Mouse (Mus musculus): ENCODE results near the gene Themis3. TPM values are rescaled to one million over a fixed set of nuclear protein-coding genes. Genes with fewer than 3 reads are reported as not detected.

Themis3 gene
- not detected in 2 replicates for polyA plus RNA-seq (2014; fragmentation: Nextera tagmentation; extraction: Ambion mirVana)

DNA sequence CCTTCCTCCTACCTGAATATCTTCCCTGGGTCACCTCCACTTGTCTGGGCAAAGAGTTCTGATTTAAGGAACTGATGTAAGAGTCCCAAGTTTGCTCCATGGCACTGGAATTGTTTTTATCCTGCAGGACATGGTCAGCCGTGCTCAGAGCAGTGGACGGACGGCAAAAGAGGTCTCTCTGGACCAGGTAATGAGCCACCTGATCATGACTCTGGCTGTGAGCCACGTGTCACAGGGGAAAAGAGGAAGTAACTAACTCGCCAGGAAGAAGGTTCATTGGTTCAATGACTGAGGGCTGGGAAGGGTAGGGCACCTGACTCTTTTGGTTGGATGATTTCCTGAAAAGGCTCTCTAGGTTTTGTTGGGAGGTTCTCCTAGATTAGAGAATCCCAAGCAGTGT, at the start of gene Themis3:
Gene Themis3 (minus strand): TSS at position 187 of the 400 bp plus-strand sequence.
- Histone ChIP-seq H3K27ac (ENCODE audit: low read depth, low read length) (no peak within 1 kb of the TSS), H3K4me1 (replicated peaks; ENCODE audit: control insufficient read depth, insufficient read depth, low read length) (no peaks in the 10 kb centered on the region), H3K36me3 (ENCODE audit: control insufficient read depth, insufficient read depth, low read length) (no peaks in the 10 kb centered on the region), H3K4me2 (no peak within 1 kb of the TSS), H3K4me3 (ENCODE audit: low read depth, low read length) (no peak within 1 kb of the TSS), H3K9me3 (ENCODE audit: control insufficient read depth, low read length) (no peaks in the 10 kb centered on the region), H3K27me3 (replicated peaks; ENCODE audit: control insufficient read depth, insufficient read depth, low read length) (no peaks in the 10 kb centered on the region), H3K9ac (ENCODE audit: low read depth, low read length) (no peak within 1 kb of the TSS)
- ATAC-seq (replicated peaks; ENCODE audit: low FRiP score) (no peak), DNase-seq (ENCODE audit: low spot score) (no peak)
- WGBS: 53% methylated on average over 5 of the region's 5 CpGs

GRCm38 (mm10) chr17:66637951-66638722, 43.7 kb upstream of the Themis3 start:
- Histone ChIP-seq H3K4me3 (ENCODE audit: low read depth, low read length) (no peak overlapping the region), H3K4me2 (no peak overlapping the region), H3K36me3 (ENCODE audit: control insufficient read depth, insufficient read depth, low read length) (no peaks in the 10 kb centered on the region), H3K4me1 (replicated peaks; ENCODE audit: control insufficient read depth, insufficient read depth, low read length) (no peaks in the 10 kb centered on the region), H3K9me3 (ENCODE audit: control insufficient read depth, low read length) (no peaks in the 10 kb centered on the region), H3K9ac (ENCODE audit: low read depth, low read length) (no peak overlapping the region), H3K27ac (ENCODE audit: low read depth, low read length) (no peak overlapping the region), H3K27me3 (replicated peaks; ENCODE audit: control insufficient read depth, insufficient read depth, low read length) (no peaks in the 10 kb centered on the region)
- ATAC-seq (replicated peaks; ENCODE audit: low FRiP score): no peak
- 80% methylated on average over 7 of the region's 7 CpGs for WGBS
- no peak for DNase-seq (ENCODE audit: low spot score)

DNA sequence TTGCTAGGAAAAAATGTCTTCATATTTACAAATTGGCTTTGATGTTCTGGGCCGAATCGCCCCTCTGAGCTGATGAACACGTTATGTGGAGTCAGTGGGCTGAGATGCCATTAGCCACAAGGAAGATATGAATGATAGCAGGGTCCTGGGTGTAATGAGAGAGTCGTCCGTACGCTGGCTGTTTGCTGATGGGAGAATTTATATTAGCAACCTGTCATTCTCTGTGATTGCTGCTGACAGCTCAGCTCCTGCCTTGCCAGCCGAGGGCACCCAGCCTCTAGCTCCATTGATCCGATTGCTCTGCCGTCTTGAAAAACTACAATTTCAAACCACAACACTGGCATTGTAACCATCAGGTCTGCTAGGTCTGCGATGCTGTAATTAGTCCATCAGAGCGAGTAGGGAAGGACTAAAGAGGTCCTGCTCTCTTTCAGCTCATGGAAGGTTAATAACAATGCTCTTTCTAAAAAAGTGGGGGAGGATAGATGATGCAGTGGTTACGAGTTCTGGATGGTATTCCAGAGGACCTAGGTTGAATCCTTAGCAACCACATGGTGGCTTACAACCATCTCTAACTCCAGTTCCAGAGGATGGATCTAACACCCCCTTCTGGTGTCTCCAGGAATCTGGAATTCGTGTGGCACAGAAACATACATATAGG, 25.7 kb upstream of the Themis3 start:
- no peak overlapping the region for H3K4me2 ChIP-seq
- DNase-seq (ENCODE audit: low spot score) (no peak), ATAC-seq (replicated peaks; ENCODE audit: low FRiP score) (no peak)
- no peaks in the 10 kb centered on the region for H3K9me3 ChIP-seq (ENCODE audit: control insufficient read depth, low read length)
- no peak overlapping the region for H3K4me3 ChIP-seq (ENCODE audit: low read depth, low read length)
- H3K4me1 ChIP-seq (replicated peaks; ENCODE audit: control insufficient read depth, insufficient read depth, low read length): no peaks in the 10 kb centered on the region
- WGBS: 72% methylated on average over 13 of the region's 13 CpGs
- no peaks in the 10 kb centered on the region for H3K36me3 ChIP-seq (ENCODE audit: control insufficient read depth, insufficient read depth, low read length)
- H3K27me3 ChIP-seq (replicated peaks; ENCODE audit: control insufficient read depth, insufficient read depth, low read length): no peaks in the 10 kb centered on the region
- no peak overlapping the region for H3K9ac ChIP-seq (ENCODE audit: low read depth, low read length)
- no peak overlapping the region for H3K27ac ChIP-seq (ENCODE audit: low read depth, low read length)

DNA sequence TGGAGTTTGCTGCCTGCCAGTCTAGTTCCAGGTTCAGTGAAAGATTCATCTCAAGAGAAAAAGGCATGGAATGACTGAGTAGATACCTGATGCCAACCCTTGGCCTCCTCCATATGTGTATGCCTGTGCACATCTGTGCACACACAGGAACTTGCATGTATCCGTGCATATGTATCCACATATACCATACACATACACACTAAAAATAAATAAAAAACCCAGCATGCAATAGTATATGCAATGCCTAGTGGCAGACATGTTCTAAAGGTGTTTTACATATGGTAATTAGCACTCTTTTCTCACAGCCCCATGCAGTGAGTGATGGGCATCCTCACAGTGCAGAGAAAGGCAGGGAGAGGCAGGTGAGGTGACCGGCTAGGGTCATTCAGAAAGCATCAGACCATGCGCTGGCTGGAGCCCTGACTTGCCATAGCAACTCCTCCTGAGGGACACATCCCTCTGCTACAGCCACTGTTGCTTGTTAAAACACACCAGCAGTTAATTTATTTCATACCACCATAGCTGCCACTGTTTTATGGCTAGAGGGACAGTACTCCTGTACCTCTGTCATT, 24.9 kb upstream of the Themis3 start:
- no peak overlapping the region for H3K9ac ChIP-seq (ENCODE audit: low read depth, low read length)
- 85% methylated on average over 3 of the region's 3 CpGs for WGBS
- H3K27ac ChIP-seq (ENCODE audit: low read depth, low read length): no peak overlapping the region
- H3K4me1 ChIP-seq (replicated peaks; ENCODE audit: control insufficient read depth, insufficient read depth, low read length): no peaks in the 10 kb centered on the region
- H3K36me3 ChIP-seq (ENCODE audit: control insufficient read depth, insufficient read depth, low read length): no peaks in the 10 kb centered on the region
- DNase-seq (ENCODE audit: low spot score) (no peak), ATAC-seq (replicated peaks; ENCODE audit: low FRiP score) (no peak)
- H3K27me3 ChIP-seq (replicated peaks; ENCODE audit: control insufficient read depth, insufficient read depth, low read length): no peaks in the 10 kb centered on the region
- no peak overlapping the region for H3K4me2 ChIP-seq
- no peak overlapping the region for H3K4me3 ChIP-seq (ENCODE audit: low read depth, low read length)
- H3K9me3 ChIP-seq (ENCODE audit: control insufficient read depth, low read length): no peaks in the 10 kb centered on the region

- Histone ChIP-seq H3K36me3 (ENCODE audit: control insufficient read depth, insufficient read depth, low read length) (no peaks in the 10 kb centered on the region), H3K9me3 (ENCODE audit: control insufficient read depth, low read length) (no peaks in the 10 kb centered on the region), H3K27ac (ENCODE audit: low read depth, low read length) (no peak overlapping the region), H3K9ac (ENCODE audit: low read depth, low read length) (no peak overlapping the region), H3K4me3 (ENCODE audit: low read depth, low read length) (no peak overlapping the region), H3K4me1 (replicated peaks; ENCODE audit: control insufficient read depth, insufficient read depth, low read length) (no peaks in the 10 kb centered on the region), H3K27me3 (replicated peaks; ENCODE audit: control insufficient read depth, insufficient read depth, low read length) (no peaks in the 10 kb centered on the region), H3K4me2 (no peak overlapping the region)
- DNase-seq (ENCODE audit: low spot score) (no peak), ATAC-seq (replicated peaks; ENCODE audit: low FRiP score) (no peak)
Observed at GRCm38 (mm10) chr17:66610032-66610431, 15.6 kb upstream of the Themis3 start.

GRCm38 (mm10) chr17:66604931-66605330, 10.5 kb upstream of the Themis3 start:
- H3K4me2 ChIP-seq: no peak overlapping the region
- no peak overlapping the region for H3K9ac ChIP-seq (ENCODE audit: low read depth, low read length)
- no peaks in the 10 kb centered on the region for H3K9me3 ChIP-seq (ENCODE audit: control insufficient read depth, low read length)
- no peak for DNase-seq (ENCODE audit: low spot score)
- no peaks in the 10 kb centered on the region for H3K27me3 ChIP-seq (replicated peaks; ENCODE audit: control insufficient read depth, insufficient read depth, low read length)
- no peak overlapping the region for H3K27ac ChIP-seq (ENCODE audit: low read depth, low read length)
- H3K4me1 ChIP-seq (replicated peaks; ENCODE audit: control insufficient read depth, insufficient read depth, low read length): no peaks in the 10 kb centered on the region
- WGBS: 58% methylated on average over 5 of the region's 5 CpGs
- no peaks in the 10 kb centered on the region for H3K36me3 ChIP-seq (ENCODE audit: control insufficient read depth, insufficient read depth, low read length)
- ATAC-seq (replicated peaks; ENCODE audit: low FRiP score): no peak
- no peak overlapping the region for H3K4me3 ChIP-seq (ENCODE audit: low read depth, low read length)

DNA sequence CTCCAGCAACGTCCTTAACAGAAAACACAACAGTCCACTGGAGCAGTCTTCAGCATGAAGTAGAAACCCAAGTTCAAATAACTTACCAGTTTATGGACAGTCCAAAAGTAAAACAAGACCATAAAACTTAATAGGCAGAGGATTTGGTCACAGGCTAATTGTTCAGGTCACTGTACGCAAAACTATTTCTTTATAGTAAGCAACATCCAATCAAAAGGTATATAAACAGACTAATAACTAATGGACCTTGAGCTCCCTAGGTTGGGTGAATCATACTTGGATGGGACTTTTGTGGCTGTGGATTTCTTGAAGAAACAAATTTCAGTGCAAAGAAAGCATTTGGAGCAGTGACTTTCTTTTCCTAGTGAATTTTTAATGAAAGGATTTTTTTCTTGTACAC, 6.8 kb upstream of the Themis3 start:
- Histone ChIP-seq H3K4me1 (replicated peaks; ENCODE audit: control insufficient read depth, insufficient read depth, low read length) (no peaks in the 10 kb centered on the region), H3K36me3 (ENCODE audit: control insufficient read depth, insufficient read depth, low read length) (no peaks in the 10 kb centered on the region), H3K4me3 (ENCODE audit: low read depth, low read length) (no peak overlapping the region), H3K9me3 (ENCODE audit: control insufficient read depth, low read length) (no peaks in the 10 kb centered on the region), H3K27ac (ENCODE audit: low read depth, low read length) (no peak overlapping the region), H3K9ac (ENCODE audit: low read depth, low read length) (no peak overlapping the region), H3K4me2 (no peak overlapping the region), H3K27me3 (replicated peaks; ENCODE audit: control insufficient read depth, insufficient read depth, low read length) (no peaks in the 10 kb centered on the region)
- no peak for DNase-seq (ENCODE audit: low spot score)
- ATAC-seq (replicated peaks; ENCODE audit: low FRiP score): no peak
- 83% methylated on average over 2 of the region's 2 CpGs for WGBS

GRCm38 (mm10) chr17:66595867-66596266, 1.4 kb upstream of the Themis3 start:
- 66% methylated on average over 3 of the region's 3 CpGs for WGBS
- Histone ChIP-seq H3K4me2 (no peak overlapping the region), H3K4me3 (ENCODE audit: low read depth, low read length) (no peak overlapping the region), H3K27me3 (replicated peaks; ENCODE audit: control insufficient read depth, insufficient read depth, low read length) (no peaks in the 10 kb centered on the region), H3K4me1 (replicated peaks; ENCODE audit: control insufficient read depth, insufficient read depth, low read length) (no peaks in the 10 kb centered on the region), H3K9ac (ENCODE audit: low read depth, low read length) (no peak overlapping the region), H3K27ac (ENCODE audit: low read depth, low read length) (no peak overlapping the region), H3K36me3 (ENCODE audit: control insufficient read depth, insufficient read depth, low read length) (no peaks in the 10 kb centered on the region), H3K9me3 (ENCODE audit: control insufficient read depth, low read length) (no peaks in the 10 kb centered on the region)
- ATAC-seq (replicated peaks; ENCODE audit: low FRiP score) (no peak), DNase-seq (ENCODE audit: low spot score) (no peak)

DNA sequence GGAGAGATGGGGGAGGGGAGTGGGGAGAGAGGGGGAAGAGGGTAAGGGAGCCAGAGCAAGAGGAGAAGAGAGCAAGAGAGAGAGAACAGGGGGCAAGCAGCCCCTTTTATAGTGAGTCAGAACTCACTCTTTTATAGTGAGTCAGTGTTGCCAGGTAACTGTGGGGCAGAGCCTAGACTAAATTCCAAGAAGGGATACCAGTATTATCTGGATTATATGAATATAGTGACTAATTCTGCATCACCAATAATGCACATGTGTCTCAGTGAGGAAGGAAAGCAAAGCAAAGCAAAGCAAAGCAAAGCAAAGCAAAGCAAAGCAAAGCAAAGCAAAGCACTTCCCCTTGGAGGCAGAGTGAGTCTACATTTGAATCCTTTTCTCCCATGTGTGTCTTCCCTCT, 835 bp upstream of the Themis3 start:
- Histone ChIP-seq H3K27ac (ENCODE audit: low read depth, low read length) (no peak overlapping the region), H3K9me3 (ENCODE audit: control insufficient read depth, low read length) (no peaks in the 10 kb centered on the region), H3K4me3 (ENCODE audit: low read depth, low read length) (no peak overlapping the region), H3K36me3 (ENCODE audit: control insufficient read depth, insufficient read depth, low read length) (no peaks in the 10 kb centered on the region), H3K9ac (ENCODE audit: low read depth, low read length) (no peak overlapping the region), H3K4me1 (replicated peaks; ENCODE audit: control insufficient read depth, insufficient read depth, low read length) (no peaks in the 10 kb centered on the region), H3K27me3 (replicated peaks; ENCODE audit: control insufficient read depth, insufficient read depth, low read length) (no peaks in the 10 kb centered on the region), H3K4me2 (no peak overlapping the region)
- no peak for DNase-seq (ENCODE audit: low spot score)
- no peak for ATAC-seq (replicated peaks; ENCODE audit: low FRiP score)
